Mouse (Mus musculus): ENCODE measurements at regions not wholly inside any gene's neighbourhood (a gene's known extent, or its start where the extent isn't known, plus 50 kb on each side); places are given as distances from the start of the nearest gene placed in this dataset.

DNA sequence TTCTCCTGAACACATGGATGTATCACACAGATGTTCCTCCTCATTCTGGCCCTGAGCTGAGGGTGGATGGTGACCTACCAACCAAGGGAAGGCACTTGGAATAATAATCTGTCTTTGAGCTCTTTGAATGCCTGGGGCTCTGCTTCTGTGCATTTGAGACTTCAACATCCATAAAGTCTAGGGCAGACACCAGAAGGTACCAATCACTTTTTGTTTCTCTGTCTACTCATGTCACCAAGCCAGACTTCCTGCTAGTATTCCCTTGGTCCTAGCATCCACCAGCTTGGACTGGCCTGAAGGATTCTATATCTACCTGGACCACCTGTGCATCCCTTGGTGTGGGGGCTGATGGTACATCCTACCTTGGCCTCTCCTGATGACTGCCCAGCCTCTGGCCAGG, 291.7 kb downstream of the Gm9195 start:
- TF ChIP-seq CTCF (conservative IDR thresholded peaks at IDR 0.05; ENCODE audit: low read length) (no peak), NANOG (IDR thresholded peaks at IDR 0.05; ENCODE audit: borderline replicate concordance, low read length) (no peak), POU5F1 (IDR thresholded peaks at IDR 0.05; ENCODE audit: borderline replicate concordance, low read length) (no peak)

All from E14TG2a.4 (cell line).